Mouse (Mus musculus) left cerebral cortex, adult 9 months (tissue): ENCODE measurements around the gene Trp53i13.

Experiments used
- DNase-seq, 2 experiments: peaks; one replicate each; pipeline ENCODE4 v3.0.0; 2022; ENCODE audit warnings: low spot score in 2 of 2

Trp53i13 gene

DNA sequence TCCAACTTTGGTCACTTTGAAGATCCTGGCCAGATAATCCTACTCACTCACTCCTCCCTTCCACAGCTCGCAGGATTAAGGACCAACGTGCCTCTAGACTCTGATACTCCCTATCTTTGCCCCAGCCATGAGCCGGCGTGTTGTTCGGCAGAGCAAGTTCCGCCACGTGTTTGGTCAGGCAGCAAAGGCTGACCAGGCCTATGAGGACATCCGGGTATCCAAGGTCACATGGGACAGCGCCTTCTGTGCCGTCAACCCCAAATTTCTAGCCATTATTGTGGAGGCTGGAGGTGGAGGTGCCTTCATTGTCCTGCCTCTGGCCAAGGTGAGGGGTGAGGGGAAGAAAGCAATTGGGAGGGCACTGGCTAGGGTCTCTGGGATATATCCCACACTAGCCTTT lies 52.0 kb downstream of the Trp53i13 start:
- DNase-seq, result no peak

DNA sequence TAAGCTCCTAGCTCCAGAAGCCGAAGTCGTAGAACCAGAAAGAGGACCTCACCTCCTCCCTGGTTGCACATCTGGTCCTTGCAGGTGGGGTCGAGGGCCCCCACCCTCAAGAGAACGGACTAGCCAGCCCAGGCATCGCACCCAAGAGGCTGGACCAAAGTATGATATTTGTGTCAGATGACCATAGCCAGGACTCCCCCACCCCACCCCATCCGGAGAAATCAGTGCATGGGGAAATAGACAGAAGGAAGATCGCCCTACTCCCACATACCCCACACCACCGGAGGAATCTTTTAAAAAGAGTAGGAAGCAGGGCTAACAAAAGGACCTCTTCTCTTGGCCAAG lies 52.7 kb downstream of the Trp53i13 start:
- DNase-seq, result no peak

- no peak for DNase-seq
These were observed 53.3 kb downstream of the Trp53i13 start, which contains the start of gene Coro6 for GRCm38 (mm10) chr11:77462283-77463100. Gene Coro6 (plus strand): TSS chr11:77462411.

DNA sequence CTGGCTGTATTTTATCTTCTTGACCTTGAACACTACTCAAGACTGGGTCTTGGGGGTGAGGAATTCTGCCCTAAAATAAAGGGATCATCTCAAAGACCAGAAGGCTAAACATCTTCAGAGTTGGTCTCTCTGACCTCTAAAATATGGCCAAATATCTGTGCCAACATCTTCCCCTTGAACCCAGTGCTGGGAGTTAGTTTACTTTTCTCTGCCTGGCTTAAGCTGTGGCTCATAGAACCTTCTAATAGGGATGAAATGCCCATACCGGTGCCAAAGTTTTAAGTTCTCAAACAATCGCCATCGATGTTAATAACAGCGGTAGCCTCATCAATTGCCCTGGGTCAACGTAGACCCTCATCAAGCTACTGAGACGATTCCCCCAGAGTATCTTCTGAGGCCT lies 53.9 kb downstream of the Trp53i13 start:
- no peak for DNase-seq
